10 mouse cellular contexts compared by ENCODE assay signal in genomic region chr17:35244999-35245398, GRCm38 (mm10). TPM values are rescaled to one million over a fixed set of nuclear protein-coding genes. Genes with fewer than 3 reads are reported as not detected.
A peak's percentile ranks its signal among the peaks of the same experiment; 100 is the strongest.
DNase-seq lines count a peak whose midpoint lies in the region; ATAC-seq and TF ChIP-seq lines count a peak whose summit lies in the region.
"Had no signal": no experiment of that assay in that cellular context is flagged by ENCODE, and none has a peak within 500 bp of the region (broad histone marks: within the 10 kb centered on the region; RNA-seq: fewer than 3 reads in every experiment).

No protein-coding gene starts in this region.

- DNase-seq in heart, postnatal 25 days (ENCODE audit: low spot score) = no peak
- DNase-seq in MEL (ENCODE audit: low read depth, low spot score) = no peak
- DNase-seq in layer of hippocampus, adult 9-10 months (ENCODE audit: low spot score) = no peak
- DNase-seq in adrenal gland, postnatal 14 days = no peak
- DNase-seq in testis, postnatal 14 days (ENCODE audit: low spot score) = no peak
- DNase-seq: lung, postnatal 36 days had no signal

- no peak for TF ChIP-seq CTCF in MEL (IDR thresholded peaks at IDR 0.05 in 2 of 3, conservative IDR thresholded peaks at IDR 0.05 in 1 of 3; ENCODE audit: control insufficient read depth in 1 of 3, insufficient read depth in 1 of 3, low read depth in 2 of 3, low read length in 3 of 3, poor library complexity in 1 of 3, severe bottlenecking in 1 of 3)

- H3K4me3 ChIP-seq in heart, embryonic 14.5 days (ENCODE audit: control insufficient read depth in 1 of 2, insufficient read depth in 1 of 2, low read depth in 1 of 2, low read length in 2 of 2) = peak overlapping the region in 1 of 2 experiments; percentile 10; a peak in 1 of 4 replicates
- no peak overlapping the region for H3K4me3 ChIP-seq in MEL (ENCODE audit: control insufficient read depth in 1 of 2, insufficient read depth in 1 of 2, low read depth in 2 of 2, low read length in 2 of 2)
- H3K4me3 ChIP-seq in hindbrain, embryonic 12.5 days = peak overlapping the region; percentile 75
- no peak overlapping the region for H3K4me3 ChIP-seq in macrophage (ENCODE audit: inconsistent target)

- H3K9ac ChIP-seq in heart, embryonic 14.5 days (ENCODE audit: low read length) = peak overlapping the region; percentile 100; the same call in 1 of the 2 replicates
- peak overlapping the region; percentile 33 for H3K9ac ChIP-seq in MEL (ENCODE audit: control insufficient read depth, low read depth, low read length, poor library complexity, severe bottlenecking)
- peak overlapping the region; percentile 96; the same call in 1 of the 2 replicates for H3K9ac ChIP-seq in hindbrain, embryonic 12.5 days

- peaks cover 71% of the 10 kb centered on the region for H3K36me3 ChIP-seq in heart, embryonic 14.5 days (ENCODE audit: control insufficient read depth, insufficient read depth, low read length)
- peaks cover 31 to 42% of the 10 kb centered on the region in 2 experiments for H3K36me3 ChIP-seq in MEL (ENCODE audit: control insufficient read depth in 1 of 2, insufficient read depth in 2 of 2, low read length in 2 of 2)
- H3K36me3 ChIP-seq in hindbrain, embryonic 12.5 days = peaks cover 67% of the 10 kb centered on the region
- peaks cover 52% of the 10 kb centered on the region for H3K36me3 ChIP-seq in macrophage (ENCODE audit: inconsistent target)

- peaks cover 17 to 47% of the 10 kb centered on the region in 2 experiments for H3K4me1 ChIP-seq in heart, embryonic 14.5 days (ENCODE audit: control insufficient read depth in 2 of 2, insufficient read depth in 2 of 2, low read length in 2 of 2)
- H3K4me1 ChIP-seq in MEL (ENCODE audit: control insufficient read depth in 1 of 2, insufficient read depth in 2 of 2, low read length in 2 of 2) = peaks cover 5 to 28% of the 10 kb centered on the region in 2 experiments; a peak in 3 of 4 replicates
- H3K4me1 ChIP-seq in hindbrain, embryonic 12.5 days = peaks cover 43% of the 10 kb centered on the region

- H3K4me2 ChIP-seq in heart, embryonic 14.5 days (ENCODE audit: low read length) = peak overlapping the region; percentile 88
- peak overlapping the region; percentile 92 for H3K4me2 ChIP-seq in hindbrain, embryonic 12.5 days (replicated peaks)

- 65% methylated on average over 2 of the region's 2 CpGs for WGBS in heart, embryonic 14.5 days
- WGBS in hindbrain, embryonic 12.5 days = 74% methylated on average over 2 of the region's 2 CpGs
- WGBS in macrophage (ENCODE audit: missing documents) = 53% methylated on average over 2 of the region's 2 CpGs

- intact Hi-C loops in heart, postnatal 25 days (cut with DNase I) = no loop called here

- no peak; a peak in 1 of 4 replicates for TF ChIP-seq POLR2A in MEL (IDR thresholded peaks at IDR 0.05; ENCODE audit: control insufficient read depth in 1 of 2, insufficient read depth in 1 of 2, low read depth in 1 of 2, low read length in 2 of 2, poor library complexity in 1 of 2)

- H3K9me3 ChIP-seq in heart, embryonic 14.5 days (ENCODE audit: control insufficient read depth, low read length) = no peaks in the 10 kb centered on the region
- no peaks in the 10 kb centered on the region for H3K9me3 ChIP-seq in MEL (replicated peaks; ENCODE audit: insufficient read depth, low read length)
- H3K9me3 ChIP-seq in hindbrain, embryonic 12.5 days (replicated peaks) = no peaks in the 10 kb centered on the region

- no peak for TF ChIP-seq EP300 in MEL (IDR thresholded peaks at IDR 0.05; ENCODE audit: low read depth in 1 of 2, low read length in 2 of 2)

- no peaks in the 10 kb centered on the region for H3K27me3 ChIP-seq in heart, embryonic 14.5 days (ENCODE audit: control insufficient read depth, insufficient read depth, low read length)
- no peaks in the 10 kb centered on the region for H3K27me3 ChIP-seq in MEL (ENCODE audit: control insufficient read depth in 1 of 2, insufficient read depth in 2 of 2, low read length in 2 of 2)
- no peaks in the 10 kb centered on the region for H3K27me3 ChIP-seq in hindbrain, embryonic 12.5 days

- no peak for TF ChIP-seq RAD21 in MEL (IDR thresholded peaks at IDR 0.05; ENCODE audit: low read depth, low read length)

- H3K79me2 ChIP-seq in MEL (ENCODE audit: control insufficient read depth, insufficient read depth, low read length, poor library complexity) = peaks cover 58% of the 10 kb centered on the region
- peaks cover 78% of the 10 kb centered on the region for H3K79me2 ChIP-seq in macrophage (ENCODE audit: inconsistent target)

- no peak overlapping the region for H3K27ac ChIP-seq in heart, embryonic 14.5 days (replicated peaks in 1 of 2; ENCODE audit: control insufficient read depth in 1 of 2, insufficient read depth in 1 of 2, low read depth in 2 of 2, low read length in 2 of 2)
- peak overlapping the region; percentile 17; the same call in 1 of the 2 replicates for H3K27ac ChIP-seq in MEL (ENCODE audit: control insufficient read depth, low read depth, low read length)
- no peak overlapping the region for H3K27ac ChIP-seq in hindbrain, embryonic 12.5 days
- peak overlapping the region; percentile 93 for H3K27ac ChIP-seq in macrophage

- no peak for ATAC-seq in heart, embryonic 14.5 days (ENCODE audit: insufficient number of reproducible peaks, insufficient read depth, low FRiP score, low read depth)
- no peak for ATAC-seq in hindbrain, embryonic 12.5 days (ENCODE audit: low FRiP score)

RNA-seq across cellular contexts. Expression of gene Ddx39b, which starts 3.5 kb away (rescaled TPM):
- polyA plus RNA-seq in heart, embryonic 14.5 days (2014; fragmentation: Nextera tagmentation; extraction: Ambion mirVana) = 237 and 246 TPM in 2 replicates
- total RNA-seq in heart, postnatal 25 days (2021) = 10 to 100 TPM; 89.2 to 99.4 TPM
- total RNA-seq in MEL (2012; rRNA removed) = 206 and 270 TPM in 2 replicates
- polyA plus RNA-seq in MEL (2012; ENCODE audit: insufficient read depth in 1 of 2, insufficient read length in 2 of 2, low read depth in 1 of 2, low replicate concordance in 2 of 2, missing spikeins in 1 of 2) (100 to 1,000 TPM; 581 to 787 TPM), macrophage (2018) (113 to 158 TPM (median 122 TPM) in 3 replicates)
- 480 and 488 TPM in 2 replicates for polyA plus RNA-seq in hindbrain, embryonic 12.5 days (2016; fragmentation: Nextera tagmentation; extraction: Ambion mirVana)
- total RNA-seq in macrophage (2018; cell fraction: chromatin; rRNA removed) = 100 to 1,000 TPM; 305 to 692 (median 502) TPM
- total RNA-seq in macrophage (2018; cell fraction: cytosol; rRNA removed) = 100 to 1,000 TPM in 13 of 26 experiments, 10 to 100 TPM in 13; 75.9 to 135 (median 100) TPM
- total RNA-seq in macrophage (2018; cell fraction: nucleus; rRNA removed) = 100 to 1,000 TPM; 313 to 609 (median 458) TPM
- 200 and 232 TPM in 2 replicates for total RNA-seq in adrenal gland, postnatal 14 days (2021)

RNA-seq across cellular contexts. Expression of gene Nfkbil1, which starts 9.4 kb away (rescaled TPM):
- 3.1 and 4.2 TPM in 2 replicates for polyA plus RNA-seq in heart, embryonic 14.5 days (2014; fragmentation: Nextera tagmentation; extraction: Ambion mirVana)
- total RNA-seq in heart, postnatal 25 days (2021) = 1 to 10 TPM; 8.2 to 8.7 TPM
- 10.1 and 10.3 TPM in 2 replicates for total RNA-seq in MEL (2012; rRNA removed)
- polyA plus RNA-seq in MEL (2012; ENCODE audit: insufficient read depth in 1 of 2, insufficient read length in 2 of 2, low read depth in 1 of 2, low replicate concordance in 2 of 2, missing spikeins in 1 of 2) (10 to 100 TPM in 1 of 2 experiments, not detected in 1; 26.0 TPM), macrophage (2018) (8.3 to 16.7 TPM (median 14.8 TPM) in 3 replicates)
- 12.1 and 12.2 TPM in 2 replicates for polyA plus RNA-seq in hindbrain, embryonic 12.5 days (2016; fragmentation: Nextera tagmentation; extraction: Ambion mirVana)
- 10 to 100 TPM in 24 of 26 experiments, 1 to 10 TPM in 2; 6.7 to 47.8 (median 25.9) TPM for total RNA-seq in macrophage (2018; cell fraction: chromatin; rRNA removed)
- total RNA-seq in macrophage (2018; cell fraction: cytosol; rRNA removed) = 10 to 100 TPM in 22 of 26 experiments, 1 to 10 TPM in 4; 8.7 to 22.2 (median 18.1) TPM
- 10 to 100 TPM in 22 of 26 experiments, 1 to 10 TPM in 4; 8.6 to 27.7 (median 18.6) TPM for total RNA-seq in macrophage (2018; cell fraction: nucleus; rRNA removed)
- 15.3 and 17.7 TPM in 2 replicates for total RNA-seq in adrenal gland, postnatal 14 days (2021)

RNA-seq across cellular contexts. Expression of gene Atp6v1g2, which starts 11.5 kb away (rescaled TPM):
- polyA plus RNA-seq in heart, embryonic 14.5 days (2014; fragmentation: Nextera tagmentation; extraction: Ambion mirVana) = 10.7 and 14.3 TPM in 2 replicates
- 1 to 10 TPM; 2.5 to 2.8 TPM for total RNA-seq in heart, postnatal 25 days (2021)
- total RNA-seq in MEL (2012; rRNA removed) = 0.46 and 0.56 TPM in 2 replicates
- polyA plus RNA-seq in MEL (2012; ENCODE audit: insufficient read depth in 1 of 2, insufficient read length in 2 of 2, low read depth in 1 of 2, low replicate concordance in 2 of 2, missing spikeins in 1 of 2) = 1 to 10 TPM in 1 of 2 experiments, not detected in 1; 4.7 TPM
- 21.1 and 23.0 TPM in 2 replicates for polyA plus RNA-seq in hindbrain, embryonic 12.5 days (2016; fragmentation: Nextera tagmentation; extraction: Ambion mirVana)
- 10 to 100 TPM in 18 of 26 experiments, 1 to 10 TPM in 8; 4.2 to 28.2 (median 14.3) TPM for total RNA-seq in macrophage (2018; cell fraction: chromatin; rRNA removed)
- total RNA-seq in macrophage (2018; cell fraction: cytosol; rRNA removed) = 1 to 10 TPM; 2.2 to 6.6 (median 3.8) TPM
- total RNA-seq in macrophage (2018; cell fraction: nucleus; rRNA removed) = 10 to 100 TPM in 10 of 26 experiments, 1 to 10 TPM in 16; 4.8 to 33.5 (median 8.2) TPM
- 5.0 to 12.5 TPM (median 6.9 TPM) in 3 replicates for polyA plus RNA-seq in macrophage (2018)
- 7.0 and 8.2 TPM in 2 replicates for total RNA-seq in adrenal gland, postnatal 14 days (2021)

RNA-seq across cellular contexts. Expression of gene H2-D1, which starts 17.5 kb away (rescaled TPM):
- 52.4 and 59.8 TPM in 2 replicates for polyA plus RNA-seq in heart, embryonic 14.5 days (2014; fragmentation: Nextera tagmentation; extraction: Ambion mirVana)
- 10 to 100 TPM; 84.3 to 89.6 TPM for total RNA-seq in heart, postnatal 25 days (2021)
- total RNA-seq in MEL (2012; rRNA removed) = 58.7 and 60.1 TPM in 2 replicates
- 10 to 100 TPM in 1 of 2 experiments, not detected in 1; 97.9 TPM for polyA plus RNA-seq in MEL (2012; ENCODE audit: insufficient read depth in 1 of 2, insufficient read length in 2 of 2, low read depth in 1 of 2, low replicate concordance in 2 of 2, missing spikeins in 1 of 2)
- polyA plus RNA-seq in hindbrain, embryonic 12.5 days (2016; fragmentation: Nextera tagmentation; extraction: Ambion mirVana) = 38.6 and 46.0 TPM in 2 replicates
- 1,000 to 10,000 TPM; 1,047 to 3,424 (median 2,210) TPM for total RNA-seq in macrophage (2018; cell fraction: chromatin; rRNA removed)
- 1,000 to 10,000 TPM; 3,633 to 6,553 (median 5,167) TPM for total RNA-seq in macrophage (2018; cell fraction: cytosol; rRNA removed)
- total RNA-seq in macrophage (2018; cell fraction: nucleus; rRNA removed) = over 10,000 TPM in 1 of 26 experiments, 1,000 to 10,000 TPM in 25; 2,886 to 10,022 (median 6,458) TPM
- 2,972 to 5,352 TPM (median 3,334 TPM) in 3 replicates for polyA plus RNA-seq in macrophage (2018)
- 93.3 and 154 TPM in 2 replicates for total RNA-seq in adrenal gland, postnatal 14 days (2021)

RNA-seq across cellular contexts. Expression of gene Gm16181, which starts 24.4 kb away (rescaled TPM):
- polyA plus RNA-seq in heart, embryonic 14.5 days (2014; fragmentation: Nextera tagmentation; extraction: Ambion mirVana) = 0.69 TPM in 1 of 2 replicates, not detected in the other
- total RNA-seq in heart, postnatal 25 days (2021) = under 1 TPM; 0.50 to 0.65 TPM
- not detected in 2 replicates for total RNA-seq in MEL (2012; rRNA removed)
- polyA plus RNA-seq in MEL (2012; ENCODE audit: insufficient read depth in 1 of 2, insufficient read length in 2 of 2, low read depth in 1 of 2, low replicate concordance in 2 of 2, missing spikeins in 1 of 2) (under 1 TPM in 1 of 2 experiments, not detected in 1; 0.58 TPM), macrophage (2018) (not detected in 3 replicates)
- polyA plus RNA-seq in hindbrain, embryonic 12.5 days (2016; fragmentation: Nextera tagmentation; extraction: Ambion mirVana) = 0.62 TPM in 1 of 2 replicates, not detected in the other
- total RNA-seq in macrophage (2018; cell fraction: chromatin; rRNA removed) = 10 to 100 TPM in 3 of 26 experiments, 1 to 10 TPM in 12, not detected in 11; 2.4 to 18.5 (median 7.6) TPM
- 1 to 10 TPM in 11 of 26 experiments, under 1 TPM in 7, not detected in 8; 0.51 to 4.6 (median 1.3) TPM for total RNA-seq in macrophage (2018; cell fraction: cytosol; rRNA removed)
- 10 to 100 TPM in 7 of 26 experiments, 1 to 10 TPM in 14, not detected in 5; 1.2 to 30.6 (median 7.2) TPM for total RNA-seq in macrophage (2018; cell fraction: nucleus; rRNA removed)
- total RNA-seq in adrenal gland, postnatal 14 days (2021) = 0.67 TPM in 1 of 2 replicates, not detected in the other
- polyA plus RNA-seq: brain, embryonic 14.5 days had no signal

Comparison
In these comparisons a context has a peak if more than half of its experiments do, and no peak if none do; other contexts are left out.
1. H3K27ac ChIP-seq: peak in MEL (single experiment) and macrophage (single experiment); none in heart, embryonic 14.5 days (0 of 2) and hindbrain, embryonic 12.5 days (single experiment).
2. H3K9ac ChIP-seq: peak in every context shown above with its lines; median percentile 100 in heart, embryonic 14.5 days; 96 in hindbrain, embryonic 12.5 days; 33 in MEL.